Mouse (Mus musculus): ENCODE measurements around the gene Ifna6.

- TF ChIP-seq CTCF (IDR thresholded peaks at IDR 0.05; ENCODE audit: low read depth) (no peak), EP300 (IDR thresholded peaks at IDR 0.05; ENCODE audit: low read depth) (no peak)
These were observed 11.3 kb upstream of the Ifna6 start, which contains the start of gene Ifna7 for GRCm38 (mm10) chr4:88815928-88816327.
